Mouse (Mus musculus) cerebellum, adult 2 months (tissue): ENCODE measurements at regions not wholly inside any gene's neighbourhood (a gene's known extent, or its start where the extent isn't known, plus 50 kb on each side); places are given as distances from the start of the nearest gene placed in this dataset.

Experiments
- DNase-seq, 2 experiments: peaks; one replicate each; pipeline ENCODE4 v3.0.0; 2021
- H3K27ac ChIP-seq: fragments of 200-500 bp; 2 replicates; pipeline ENCODE4 v1.5.1; 2012; ENCODE audit warnings: low read length, control low read depth, inconsistent platforms; ENCODE audit not compliant: insufficient read depth
- H3K27me3 ChIP-seq: fragments of 200-500 bp; 2 replicates; pipeline ENCODE4 v1.6.1; 2012; ENCODE audit warnings: inconsistent platforms, mild to moderate bottlenecking, low read length, moderate library complexity; ENCODE audit not compliant: control insufficient read depth, insufficient read depth
- H3K4me1 ChIP-seq: fragments of 200-500 bp; 2 replicates; pipeline ENCODE4 v1.6.1; 2011; ENCODE audit warnings: low read length; ENCODE audit not compliant: control insufficient read depth, insufficient read depth
- H3K4me3 ChIP-seq: fragments of 200-500 bp; replicated peaks from 2 replicates; pipeline ENCODE3; 2011; ENCODE audit warnings: mild to moderate bottlenecking, low read depth, low read length, control low read depth; ENCODE audit not compliant: insufficient read depth
- CTCF ChIP-seq: fragments of 200-500 bp; IDR thresholded peaks from 2 replicates; pipeline ENCODE4 v1.5.1; 2011; ENCODE audit warnings: low read depth, mild to moderate bottlenecking, control low read depth, low read length, moderate library complexity, borderline replicate concordance; ENCODE audit not compliant: insufficient read depth
- POLR2A ChIP-seq: fragments of 200-500 bp; IDR thresholded peaks from 2 replicates; pipeline ENCODE4 v1.6.1; 2011; ENCODE audit warnings: low read length, control low read depth, borderline replicate concordance; ENCODE audit not compliant: insufficient read depth
- WGBS: fragments of 180-500 bp; shearing (Covaris S2); methylation state at CpG from one replicate; pipeline ENCODE4 v1.1.7; 2018; 5-methylcytosine and 5-hydroxymethylcytosine counted together

GRCm38 (mm10) chr11:63350123-63350696 is 221.4 kb downstream of the Pmp22 start:
- H3K4me3 ChIP-seq, result no peak overlapping the region
- TF ChIP-seq CTCF (no peak), POLR2A (no peak)
- H3K27ac ChIP-seq, result no peak overlapping the region
- no peaks in the 10 kb centered on the region for H3K27me3 ChIP-seq
- WGBS, result 40% methylated on average over 7 of the region's 7 CpGs
- no peaks in the 10 kb centered on the region for H3K4me1 ChIP-seq
- no peak for DNase-seq

- no peaks in the 10 kb centered on the region for H3K4me1 ChIP-seq
- H3K27ac ChIP-seq, result no peak overlapping the region
- TF ChIP-seq CTCF (no peak), POLR2A (no peak)
- 92% methylated on average over 8 of the region's 8 CpGs for WGBS
- no peak overlapping the region for H3K4me3 ChIP-seq
- no peak for DNase-seq
- H3K27me3 ChIP-seq, result no peaks in the 10 kb centered on the region
Observed at GRCm38 (mm10) chr11:63351999-63352398, 223.2 kb downstream of the Pmp22 start.

- H3K27me3 ChIP-seq, result no peaks in the 10 kb centered on the region
- TF ChIP-seq POLR2A (no peak), CTCF (no peak)
- no peak overlapping the region for H3K4me3 ChIP-seq
- 87% methylated on average over 3 of the region's 3 CpGs for WGBS
- H3K4me1 ChIP-seq, result no peaks in the 10 kb centered on the region
- DNase-seq, result no peak
- no peak overlapping the region for H3K27ac ChIP-seq
Observed at GRCm38 (mm10) chr11:63352990-63353389, 224.2 kb downstream of the Pmp22 start.

GRCm38 (mm10) chr11:63353671-63354070 is 224.9 kb downstream of the Pmp22 start:
- DNase-seq, result no peak
- WGBS, result 90% methylated on average over 8 of the region's 8 CpGs
- TF ChIP-seq POLR2A (no peak), CTCF (no peak)
- Histone ChIP-seq H3K27me3 (no peaks in the 10 kb centered on the region), H3K4me3 (no peak overlapping the region), H3K27ac (no peak overlapping the region), H3K4me1 (no peaks in the 10 kb centered on the region)

- no peak overlapping the region for H3K27ac ChIP-seq
- no peak for DNase-seq
- WGBS, result 65% methylated on average over 10 of the region's 10 CpGs
- TF ChIP-seq CTCF (no peak), POLR2A (no peak)
- H3K4me3 ChIP-seq, result no peak overlapping the region
- no peaks in the 10 kb centered on the region for H3K4me1 ChIP-seq
- H3K27me3 ChIP-seq, result no peaks in the 10 kb centered on the region
Observed at GRCm38 (mm10) chr11:63357772-63358344, 229.1 kb downstream of the Pmp22 start.

- no peak for DNase-seq
- H3K27ac ChIP-seq, result no peak overlapping the region
- WGBS, result 88% methylated on average over 6 of the region's 6 CpGs
- H3K4me3 ChIP-seq, result no peak overlapping the region
- H3K27me3 ChIP-seq, result no peaks in the 10 kb centered on the region
- no peaks in the 10 kb centered on the region for H3K4me1 ChIP-seq
- TF ChIP-seq POLR2A (no peak), CTCF (no peak)
Observed at GRCm38 (mm10) chr11:63367756-63368265, 239.0 kb downstream of the Pmp22 start.

GRCm38 (mm10) chr11:63369475-63369874 is 240.7 kb downstream of the Pmp22 start:
- no peaks in the 10 kb centered on the region for H3K4me1 ChIP-seq
- 93% methylated on average over 2 of the region's 2 CpGs for WGBS
- DNase-seq, result no peak
- H3K27me3 ChIP-seq, result no peaks in the 10 kb centered on the region
- no peak overlapping the region for H3K4me3 ChIP-seq
- H3K27ac ChIP-seq, result no peak overlapping the region
- TF ChIP-seq POLR2A, result no peak
- no peak for TF ChIP-seq CTCF

- Histone ChIP-seq H3K27ac (no peak overlapping the region), H3K4me1 (no peaks in the 10 kb centered on the region), H3K27me3 (no peaks in the 10 kb centered on the region), H3K4me3 (no peak overlapping the region)
- 90% methylated on average over 3 of the region's 3 CpGs for WGBS
- no peak for TF ChIP-seq POLR2A
- no peak for TF ChIP-seq CTCF
- DNase-seq, result no peak
Observed at GRCm38 (mm10) chr11:63376311-63376710, 247.5 kb downstream of the Pmp22 start.
